Mouse (Mus musculus): ENCODE measurements at regions not wholly inside any gene's neighbourhood (a gene's known extent, or its start where the extent isn't known, plus 50 kb on each side); places are given as distances from the start of the nearest gene placed in this dataset.

DNA sequence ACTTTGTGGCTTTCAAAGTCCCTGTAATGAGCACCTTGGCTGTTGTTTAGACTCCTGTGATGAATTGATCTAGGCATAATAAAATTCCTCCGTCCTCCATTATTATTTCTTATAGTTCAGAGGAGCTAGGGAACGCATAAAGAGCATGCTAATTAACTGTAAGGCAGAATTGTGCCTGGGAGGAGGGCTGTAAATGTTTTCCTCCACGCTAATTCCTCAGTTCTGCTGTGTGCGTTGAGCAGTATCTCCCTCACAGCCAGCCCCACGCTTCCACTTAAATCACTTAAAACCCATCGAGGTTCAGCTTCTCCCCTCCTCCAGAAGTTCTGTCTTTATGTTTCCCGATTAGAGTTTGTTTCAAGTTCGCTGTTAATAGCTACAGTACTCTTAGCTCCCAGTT, 84.0 kb upstream of the Slc34a2 start:
- Histone ChIP-seq H3K27me3 (ENCODE audit: control insufficient read depth, insufficient read depth, low read length) (no peaks in the 10 kb centered on the region), H3K4me3 (ENCODE audit: control insufficient read depth in 1 of 2, insufficient read depth in 1 of 2, low read depth in 1 of 2, low read length in 2 of 2) (no peak overlapping the region), H3K4me2 (ENCODE audit: low read length) (no peak overlapping the region), H3K27ac (replicated peaks in 1 of 2; ENCODE audit: control insufficient read depth in 1 of 2, insufficient read depth in 1 of 2, low read depth in 2 of 2, low read length in 2 of 2) (no peak overlapping the region), H3K9ac (ENCODE audit: low read length) (no peak overlapping the region), H3K9me3 (ENCODE audit: control insufficient read depth, low read length) (no peaks in the 10 kb centered on the region), H3K36me3 (ENCODE audit: control insufficient read depth, insufficient read depth, low read length) (no peaks in the 10 kb centered on the region), H3K4me1 (ENCODE audit: control insufficient read depth in 2 of 2, insufficient read depth in 2 of 2, low read length in 2 of 2) (peaks cover 0 to 3% of the 10 kb centered on the region in 2 experiments; a peak in 1 of 4 replicates)
- ATAC-seq (ENCODE audit: insufficient number of reproducible peaks, insufficient read depth, low FRiP score, low read depth) = no peak
- WGBS = 45% methylated on average over 8 of the region's 8 CpGs

- Histone ChIP-seq H3K4me2 (ENCODE audit: low read length) (no peak overlapping the region), H3K9ac (ENCODE audit: low read length) (no peak overlapping the region), H3K4me1 (ENCODE audit: control insufficient read depth in 2 of 2, insufficient read depth in 2 of 2, low read length in 2 of 2) (peaks cover 0 to 3% of the 10 kb centered on the region in 2 experiments; a peak in 1 of 4 replicates), H3K9me3 (ENCODE audit: control insufficient read depth, low read length) (no peaks in the 10 kb centered on the region), H3K36me3 (ENCODE audit: control insufficient read depth, insufficient read depth, low read length) (no peaks in the 10 kb centered on the region), H3K27ac (replicated peaks in 1 of 2; ENCODE audit: control insufficient read depth in 1 of 2, insufficient read depth in 1 of 2, low read depth in 2 of 2, low read length in 2 of 2) (no peak overlapping the region), H3K4me3 (ENCODE audit: control insufficient read depth in 1 of 2, insufficient read depth in 1 of 2, low read depth in 1 of 2, low read length in 2 of 2) (no peak overlapping the region), H3K27me3 (ENCODE audit: control insufficient read depth, insufficient read depth, low read length) (no peaks in the 10 kb centered on the region)
- ATAC-seq (ENCODE audit: insufficient number of reproducible peaks, insufficient read depth, low FRiP score, low read depth) = no peak
- WGBS = 88% methylated on average over 3 of the region's 3 CpGs
Observed at GRCm38 (mm10) chr5:52954713-52955112, 83.2 kb upstream of the Slc34a2 start.

- ATAC-seq (ENCODE audit: insufficient number of reproducible peaks, insufficient read depth, low FRiP score, low read depth) = no peak
- Histone ChIP-seq H3K27ac (replicated peaks in 1 of 2; ENCODE audit: control insufficient read depth in 1 of 2, insufficient read depth in 1 of 2, low read depth in 2 of 2, low read length in 2 of 2) (no peak overlapping the region), H3K9me3 (ENCODE audit: control insufficient read depth, low read length) (no peaks in the 10 kb centered on the region), H3K4me1 (ENCODE audit: control insufficient read depth in 2 of 2, insufficient read depth in 2 of 2, low read length in 2 of 2) (peaks cover 0 to 4% of the 10 kb centered on the region in 2 experiments; a peak in 1 of 4 replicates), H3K27me3 (ENCODE audit: control insufficient read depth, insufficient read depth, low read length) (no peaks in the 10 kb centered on the region), H3K4me2 (ENCODE audit: low read length) (no peak overlapping the region), H3K4me3 (ENCODE audit: control insufficient read depth in 1 of 2, insufficient read depth in 1 of 2, low read depth in 1 of 2, low read length in 2 of 2) (no peak overlapping the region), H3K36me3 (ENCODE audit: control insufficient read depth, insufficient read depth, low read length) (no peaks in the 10 kb centered on the region), H3K9ac (ENCODE audit: low read length) (no peak overlapping the region)
- 71% methylated on average over 4 of the region's 4 CpGs for WGBS
Observed at GRCm38 (mm10) chr5:52964209-52964608, 73.7 kb upstream of the Slc34a2 start.

GRCm38 (mm10) chr5:52971811-52972210, 66.1 kb upstream of the Slc34a2 start:
- Histone ChIP-seq H3K9me3 (ENCODE audit: control insufficient read depth, low read length) (no peaks in the 10 kb centered on the region), H3K36me3 (ENCODE audit: control insufficient read depth, insufficient read depth, low read length) (no peaks in the 10 kb centered on the region), H3K4me3 (ENCODE audit: control insufficient read depth in 1 of 2, insufficient read depth in 1 of 2, low read depth in 1 of 2, low read length in 2 of 2) (no peak overlapping the region), H3K9ac (ENCODE audit: low read length) (no peak overlapping the region), H3K4me2 (ENCODE audit: low read length) (no peak overlapping the region), H3K4me1 (ENCODE audit: control insufficient read depth in 2 of 2, insufficient read depth in 2 of 2, low read length in 2 of 2) (peaks cover 2 to 4% of the 10 kb centered on the region in 2 experiments; a peak in 2 of 4 replicates), H3K27ac (replicated peaks in 1 of 2; ENCODE audit: control insufficient read depth in 1 of 2, insufficient read depth in 1 of 2, low read depth in 2 of 2, low read length in 2 of 2) (no peak overlapping the region), H3K27me3 (ENCODE audit: control insufficient read depth, insufficient read depth, low read length) (no peaks in the 10 kb centered on the region)
- 64% methylated on average over 5 of the region's 5 CpGs for WGBS
- no peak for ATAC-seq (ENCODE audit: insufficient number of reproducible peaks, insufficient read depth, low FRiP score, low read depth)

- no peak overlapping the region for H3K27ac ChIP-seq (replicated peaks in 1 of 2; ENCODE audit: control insufficient read depth in 1 of 2, insufficient read depth in 1 of 2, low read depth in 2 of 2, low read length in 2 of 2)
- no peaks in the 10 kb centered on the region for H3K9me3 ChIP-seq (ENCODE audit: control insufficient read depth, low read length)
- H3K36me3 ChIP-seq (ENCODE audit: control insufficient read depth, insufficient read depth, low read length) = no peaks in the 10 kb centered on the region
- H3K27me3 ChIP-seq (ENCODE audit: control insufficient read depth, insufficient read depth, low read length) = no peaks in the 10 kb centered on the region
- H3K4me2 ChIP-seq (ENCODE audit: low read length) = no peak overlapping the region
- peaks cover 2 to 9% of the 10 kb centered on the region in 2 experiments; a peak in 2 of 4 replicates for H3K4me1 ChIP-seq (ENCODE audit: control insufficient read depth in 2 of 2, insufficient read depth in 2 of 2, low read length in 2 of 2)
- no peak overlapping the region for H3K9ac ChIP-seq (ENCODE audit: low read length)
- no peak for ATAC-seq (ENCODE audit: insufficient number of reproducible peaks, insufficient read depth, low FRiP score, low read depth)
- H3K4me3 ChIP-seq (ENCODE audit: control insufficient read depth in 1 of 2, insufficient read depth in 1 of 2, low read depth in 1 of 2, low read length in 2 of 2) = no peak overlapping the region
- WGBS = 74% methylated on average over 2 of the region's 2 CpGs
Observed at GRCm38 (mm10) chr5:52973003-52973402, 64.9 kb upstream of the Slc34a2 start.

GRCm38 (mm10) chr5:52975557-52976088, 62.3 kb upstream of the Slc34a2 start:
- no peak overlapping the region for H3K27ac ChIP-seq (replicated peaks in 1 of 2; ENCODE audit: control insufficient read depth in 1 of 2, insufficient read depth in 1 of 2, low read depth in 2 of 2, low read length in 2 of 2)
- 70% methylated on average over 8 of the region's 8 CpGs for WGBS
- no peaks in the 10 kb centered on the region for H3K9me3 ChIP-seq (ENCODE audit: control insufficient read depth, low read length)
- ATAC-seq (ENCODE audit: insufficient number of reproducible peaks, insufficient read depth, low FRiP score, low read depth) = no peak
- H3K36me3 ChIP-seq (ENCODE audit: control insufficient read depth, insufficient read depth, low read length) = no peaks in the 10 kb centered on the region
- H3K4me2 ChIP-seq (ENCODE audit: low read length) = no peak overlapping the region
- no peak overlapping the region for H3K4me3 ChIP-seq (ENCODE audit: control insufficient read depth in 1 of 2, insufficient read depth in 1 of 2, low read depth in 1 of 2, low read length in 2 of 2)
- no peaks in the 10 kb centered on the region for H3K27me3 ChIP-seq (ENCODE audit: control insufficient read depth, insufficient read depth, low read length)
- H3K9ac ChIP-seq (ENCODE audit: low read length) = no peak overlapping the region
- peaks cover 2 to 5% of the 10 kb centered on the region in 2 experiments; a peak in 1 of 4 replicates for H3K4me1 ChIP-seq (ENCODE audit: control insufficient read depth in 2 of 2, insufficient read depth in 2 of 2, low read length in 2 of 2)

- H3K9me3 ChIP-seq (ENCODE audit: control insufficient read depth, low read length) = no peaks in the 10 kb centered on the region
- 51% methylated on average over 9 of the region's 9 CpGs for WGBS
- H3K4me2 ChIP-seq (ENCODE audit: low read length) = peak overlapping the region; percentile 40
- ATAC-seq (ENCODE audit: insufficient number of reproducible peaks, insufficient read depth, low FRiP score, low read depth) = no peak
- H3K27me3 ChIP-seq (ENCODE audit: control insufficient read depth, insufficient read depth, low read length) = no peaks in the 10 kb centered on the region
- H3K9ac ChIP-seq (ENCODE audit: low read length) = no peak overlapping the region
- peaks cover 2 to 5% of the 10 kb centered on the region in 2 experiments; a peak in 1 of 4 replicates for H3K4me1 ChIP-seq (ENCODE audit: control insufficient read depth in 2 of 2, insufficient read depth in 2 of 2, low read length in 2 of 2)
- no peaks in the 10 kb centered on the region for H3K36me3 ChIP-seq (ENCODE audit: control insufficient read depth, insufficient read depth, low read length)
- H3K4me3 ChIP-seq (ENCODE audit: control insufficient read depth in 1 of 2, insufficient read depth in 1 of 2, low read depth in 1 of 2, low read length in 2 of 2) = no peak overlapping the region
- no peak overlapping the region for H3K27ac ChIP-seq (replicated peaks in 1 of 2; ENCODE audit: control insufficient read depth in 1 of 2, insufficient read depth in 1 of 2, low read depth in 2 of 2, low read length in 2 of 2)
Observed at GRCm38 (mm10) chr5:52977826-52978687, 59.8 kb upstream of the Slc34a2 start.
